26 mouse cellular contexts compared by ENCODE assay signal in genomic region chr8:90982087-90982486, GRCm38 (mm10).
"Had no signal": no experiment of that assay in that cellular context is flagged by ENCODE, and none has a peak within 500 bp of the region (broad histone marks: within the 10 kb centered on the region; RNA-seq: fewer than 3 reads in every experiment).

No protein-coding gene starts in this region.

- H3K4me1 ChIP-seq: heart, embryonic 13.5 days; heart, embryonic 15.5 days; kidney, embryonic 15.5 days; limb, embryonic 13.5 days; limb, embryonic 15.5 days had no signal

- H3K9ac ChIP-seq: heart, embryonic 13.5 days; heart, embryonic 15.5 days; hindbrain, embryonic 14.5 days; kidney, embryonic 15.5 days; limb, embryonic 13.5 days; limb, embryonic 15.5 days; liver, embryonic 12.5 days; liver, embryonic 14.5 days had no signal

- ATAC-seq: hindbrain, embryonic 16.5 days; intestine, embryonic 16.5 days; liver, embryonic 12.5 days had no signal

- H3K27me3 ChIP-seq: heart, embryonic 13.5 days; heart, embryonic 15.5 days; kidney, embryonic 15.5 days; limb, embryonic 13.5 days; limb, embryonic 15.5 days; liver, embryonic 12.5 days had no signal

- H3K9me3 ChIP-seq: heart, embryonic 13.5 days; heart, embryonic 15.5 days; kidney, embryonic 15.5 days; limb, embryonic 13.5 days; limb, embryonic 15.5 days; liver, embryonic 12.5 days had no signal

- H3K27ac ChIP-seq: gastrocnemius, adult 2 months; heart, adult 2 months; heart, embryonic 13.5 days; heart, embryonic 15.5 days; hindbrain, embryonic 14.5 days; kidney, embryonic 15.5 days; kidney, postnatal 0 days; limb, embryonic 13.5 days; limb, embryonic 15.5 days; liver, embryonic 12.5 days; liver, embryonic 14.5 days had no signal

- H3K4me3 ChIP-seq: gastrocnemius, adult 2 months; heart, adult 2 months; heart, embryonic 13.5 days; heart, embryonic 15.5 days; kidney, embryonic 15.5 days; limb, embryonic 13.5 days; limb, embryonic 15.5 days; liver, embryonic 12.5 days had no signal

- DNase-seq: gastrocnemius, adult 2 months; gastrocnemius, postnatal 10 days; gastrocnemius, postnatal 36 days; heart, adult 11 months; heart, adult 2 months; heart, postnatal 14 days; heart, postnatal 36 days; kidney, adult 11 months; kidney, adult 2 months; kidney, adult 9 months; kidney, postnatal 14 days; kidney, postnatal 36 days; layer of hippocampus, postnatal 36 days; left cerebral cortex, postnatal 4 days had no signal

- H3K4me2 ChIP-seq: heart, embryonic 11.5 days; heart, embryonic 13.5 days; heart, embryonic 15.5 days; hindbrain, embryonic 14.5 days; kidney, embryonic 15.5 days; limb, embryonic 13.5 days; limb, embryonic 15.5 days; liver, embryonic 12.5 days had no signal
